Mouse (Mus musculus): Measurements from ENCODE around the gene Sema3e.
A peak's percentile ranks its signal among the peaks of the same experiment; 100 is the strongest.

Gene Sema3e

GRCm38 (mm10) chr5:14206794-14207193 lies 181.7 kb downstream of the Sema3e start:
- no peak for DNase-seq (ENCODE audit: extremely low spot score)

GRCm38 (mm10) chr5:14209962-14210361 lies 184.9 kb downstream of the Sema3e start:
- DNase-seq (ENCODE audit: extremely low spot score), result no peak

GRCm38 (mm10) chr5:14216211-14216610 lies 191.1 kb downstream of the Sema3e start:
- no peak for DNase-seq (ENCODE audit: extremely low spot score)

GRCm38 (mm10) chr5:14218677-14219076 lies 193.6 kb downstream of the Sema3e start:
- peak; percentile 17 for DNase-seq (ENCODE audit: extremely low spot score)

GRCm38 (mm10) chr5:14224509-14224908 lies 199.4 kb downstream of the Sema3e start:
- DNase-seq (ENCODE audit: extremely low spot score), result no peak

GRCm38 (mm10) chr5:14231027-14231426 lies 206.0 kb downstream of the Sema3e start:
- no peak for DNase-seq (ENCODE audit: extremely low spot score)

GRCm38 (mm10) chr5:14252583-14252982 lies 227.5 kb downstream of the Sema3e start:
- peak; percentile 29 for DNase-seq (ENCODE audit: extremely low spot score)

- DNase-seq (ENCODE audit: extremely low spot score), result peak; percentile 7
Observed at GRCm38 (mm10) chr5:14253328-14253727, 228.3 kb downstream of the Sema3e start.

- no peak for DNase-seq (ENCODE audit: extremely low spot score)
Observed at GRCm38 (mm10) chr5:14260156-14260555, 235.1 kb downstream of the Sema3e start.

GRCm38 (mm10) chr5:14267400-14267799 lies 242.3 kb downstream of the Sema3e start:
- DNase-seq (ENCODE audit: extremely low spot score), result no peak

Measured in embryo, embryonic 9.5 days (tissue).